Mouse (Mus musculus): ENCODE measurements around the gene Fam241b. TPM values are rescaled to one million over a fixed set of nuclear protein-coding genes. Genes with fewer than 3 reads are reported as not detected.
A peak's percentile ranks its signal among the peaks of the same experiment; 100 is the strongest.

Gene Fam241b
- polyA plus RNA-seq, 1 experiment from 2014 or later = 3.8 TPM

- Histone ChIP-seq H3K9me3 (ENCODE audit: control insufficient read depth, low read length) (no peaks in the 10 kb centered on the region), H3K4me3 (ENCODE audit: low read length) (no peak overlapping the region), H3K4me2 (replicated peaks; ENCODE audit: low read depth, low read length) (no peak overlapping the region), H3K27ac (ENCODE audit: low read depth, low read length) (no peak overlapping the region), H3K27me3 (ENCODE audit: control insufficient read depth, insufficient read depth, low read length) (peaks cover 5% of the 10 kb centered on the region), H3K4me1 (ENCODE audit: control insufficient read depth, insufficient read depth, low read length) (no peaks in the 10 kb centered on the region), H3K36me3 (ENCODE audit: control insufficient read depth, insufficient read depth, low read length) (no peaks in the 10 kb centered on the region), H3K9ac (ENCODE audit: low read depth, low read length) (no peak overlapping the region)
- WGBS = 80% methylated on average over 7 of the region's 7 CpGs
- ATAC-seq (ENCODE audit: low FRiP score, low TSS enrichment) = no peak
Observed at GRCm38 (mm10) chr10:62069398-62069797, 74.3 kb downstream of the Fam241b start.

DNA sequence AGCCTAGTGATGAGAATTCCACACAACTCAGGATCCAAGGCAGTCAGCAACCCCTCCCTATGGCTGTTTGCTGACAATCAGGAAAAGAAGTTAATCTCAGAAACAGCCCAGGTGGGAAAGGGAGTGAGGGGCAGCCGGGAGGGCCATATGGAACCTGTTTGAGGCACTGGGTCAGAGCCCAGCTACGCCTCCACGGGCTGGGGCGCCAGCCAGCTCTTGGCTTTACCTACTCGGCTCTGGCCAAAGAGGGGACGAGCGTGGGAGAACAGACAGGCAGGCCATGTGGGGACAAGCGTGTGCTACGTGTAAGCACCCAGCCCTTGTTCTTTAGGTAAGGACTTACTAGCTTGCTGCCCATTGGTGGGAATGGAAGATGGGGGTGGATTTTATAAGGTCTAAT lies 75.2 kb downstream of the Fam241b start:
- no peak for ATAC-seq (ENCODE audit: low FRiP score, low TSS enrichment)

GRCm38 (mm10) chr10:62066213-62066612 lies 77.5 kb downstream of the Fam241b start:
- H3K4me1 ChIP-seq (ENCODE audit: control insufficient read depth, insufficient read depth, low read length) = peaks cover 4% of the 10 kb centered on the region
- H3K9ac ChIP-seq (ENCODE audit: low read depth, low read length) = no peak overlapping the region
- H3K27ac ChIP-seq (ENCODE audit: low read depth, low read length) = no peak overlapping the region

More for the DNA sequence above, 75.2 kb downstream of the Fam241b start:
- no peak overlapping the region for H3K27ac ChIP-seq (ENCODE audit: low read depth, low read length)
- no peaks in the 10 kb centered on the region for H3K9me3 ChIP-seq (ENCODE audit: control insufficient read depth, low read length)
- no peak overlapping the region for H3K4me2 ChIP-seq (replicated peaks; ENCODE audit: low read depth, low read length)
- 82% methylated on average over 9 of the region's 9 CpGs for WGBS
- H3K36me3 ChIP-seq (ENCODE audit: control insufficient read depth, insufficient read depth, low read length) = no peaks in the 10 kb centered on the region
- H3K9ac ChIP-seq (ENCODE audit: low read depth, low read length) = no peak overlapping the region
- H3K4me3 ChIP-seq (ENCODE audit: low read length) = no peak overlapping the region
- H3K4me1 ChIP-seq (ENCODE audit: control insufficient read depth, insufficient read depth, low read length) = no peaks in the 10 kb centered on the region
- H3K27me3 ChIP-seq (ENCODE audit: control insufficient read depth, insufficient read depth, low read length) = peaks cover 4% of the 10 kb centered on the region; the same call in 1 of the 2 replicates

GRCm38 (mm10) chr10:62062786-62063185 lies 80.9 kb downstream of the Fam241b start:
- H3K4me3 ChIP-seq (ENCODE audit: low read length) = no peak overlapping the region
- no peak overlapping the region for H3K9ac ChIP-seq (ENCODE audit: low read depth, low read length)
- no peak for ATAC-seq (ENCODE audit: low FRiP score, low TSS enrichment)
- peaks cover 29% of the 10 kb centered on the region for H3K4me1 ChIP-seq (ENCODE audit: control insufficient read depth, insufficient read depth, low read length)
- H3K9me3 ChIP-seq (ENCODE audit: control insufficient read depth, low read length) = no peaks in the 10 kb centered on the region
- H3K27ac ChIP-seq (ENCODE audit: low read depth, low read length) = no peak overlapping the region
- H3K36me3 ChIP-seq (ENCODE audit: control insufficient read depth, insufficient read depth, low read length) = no peaks in the 10 kb centered on the region
- no peak overlapping the region for H3K4me2 ChIP-seq (replicated peaks; ENCODE audit: low read depth, low read length)
- H3K27me3 ChIP-seq (ENCODE audit: control insufficient read depth, insufficient read depth, low read length) = peaks cover 5% of the 10 kb centered on the region
- 63% methylated on average over 5 of the region's 5 CpGs for WGBS

More at GRCm38 (mm10) chr10:62066213-62066612, 77.5 kb downstream of the Fam241b start:
- H3K9me3 ChIP-seq (ENCODE audit: control insufficient read depth, low read length) = no peaks in the 10 kb centered on the region
- H3K36me3 ChIP-seq (ENCODE audit: control insufficient read depth, insufficient read depth, low read length) = no peaks in the 10 kb centered on the region
- WGBS = 70% methylated on average over 7 of the region's 7 CpGs
- no peak for ATAC-seq (ENCODE audit: low FRiP score, low TSS enrichment)
- H3K27me3 ChIP-seq (ENCODE audit: control insufficient read depth, insufficient read depth, low read length) = peaks cover 7% of the 10 kb centered on the region
- no peak overlapping the region for H3K4me3 ChIP-seq (ENCODE audit: low read length)
- H3K4me2 ChIP-seq (replicated peaks; ENCODE audit: low read depth, low read length) = no peak overlapping the region

GRCm38 (mm10) chr10:62060969-62061678 lies 82.6 kb downstream of the Fam241b start:
- peaks cover 4% of the 10 kb centered on the region; the same call in 1 of the 2 replicates for H3K27me3 ChIP-seq (ENCODE audit: control insufficient read depth, insufficient read depth, low read length)
- H3K9ac ChIP-seq (ENCODE audit: low read depth, low read length) = no peak overlapping the region
- H3K4me2 ChIP-seq (replicated peaks; ENCODE audit: low read depth, low read length) = no peak overlapping the region
- H3K27ac ChIP-seq (ENCODE audit: low read depth, low read length) = peak overlapping the region; percentile 24; the same call in 1 of the 2 replicates
- H3K36me3 ChIP-seq (ENCODE audit: control insufficient read depth, insufficient read depth, low read length) = no peaks in the 10 kb centered on the region
- 9% methylated on average over 14 of the region's 14 CpGs for WGBS
- H3K9me3 ChIP-seq (ENCODE audit: control insufficient read depth, low read length) = no peaks in the 10 kb centered on the region
- peak; percentile 58 for ATAC-seq (ENCODE audit: low FRiP score, low TSS enrichment)
- H3K4me3 ChIP-seq (ENCODE audit: low read length) = no peak overlapping the region
- peaks cover 29% of the 10 kb centered on the region for H3K4me1 ChIP-seq (ENCODE audit: control insufficient read depth, insufficient read depth, low read length)

DNA sequence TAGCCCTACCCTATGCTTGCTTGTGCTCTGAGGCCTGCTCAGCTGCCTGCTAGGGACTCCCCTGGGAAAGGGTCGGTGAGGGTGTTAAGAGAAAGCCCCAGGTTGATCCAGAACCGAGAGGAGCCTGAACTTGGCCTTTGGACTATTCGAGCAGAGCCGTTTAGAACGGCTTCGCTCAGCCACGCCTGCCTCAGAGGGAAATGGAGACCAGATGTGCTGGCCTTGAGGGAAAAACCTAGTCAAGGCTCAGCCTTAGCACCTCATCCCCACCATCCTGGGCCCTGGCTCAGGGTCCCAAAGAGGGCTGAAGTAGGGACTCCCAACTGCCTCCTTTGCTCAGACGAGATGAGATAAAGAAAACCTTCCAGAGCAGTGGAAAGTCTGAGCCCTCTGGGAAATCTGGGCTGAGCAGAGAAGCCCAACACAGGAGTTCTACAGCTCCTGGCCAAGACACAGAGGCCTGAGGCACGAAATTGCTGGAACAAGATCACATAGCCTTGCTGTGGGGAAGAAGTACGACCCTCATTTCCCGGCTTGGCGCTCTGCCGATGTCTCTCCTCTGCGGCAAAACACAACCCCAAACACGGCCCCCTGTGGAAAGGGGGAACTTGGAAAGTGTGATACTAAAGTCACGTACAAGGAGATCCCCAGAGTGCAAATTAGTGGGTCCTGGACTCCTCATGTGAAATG lies 83.4 kb downstream of the Fam241b start:
- H3K9me3 ChIP-seq (ENCODE audit: control insufficient read depth, low read length) = no peaks in the 10 kb centered on the region
- peak overlapping the region; percentile 12; the same call in 1 of the 2 replicates for H3K27ac ChIP-seq (ENCODE audit: low read depth, low read length)
- 27% methylated on average over 16 of the region's 16 CpGs for WGBS
- no peaks in the 10 kb centered on the region for H3K36me3 ChIP-seq (ENCODE audit: control insufficient read depth, insufficient read depth, low read length)
- H3K9ac ChIP-seq (ENCODE audit: low read depth, low read length) = no peak overlapping the region
- no peak overlapping the region for H3K4me3 ChIP-seq (ENCODE audit: low read length)
- no peak for ATAC-seq (ENCODE audit: low FRiP score, low TSS enrichment)
- H3K4me2 ChIP-seq (replicated peaks; ENCODE audit: low read depth, low read length) = 0 out of 2 replicates have a peak overlapping the region, but pooled peaks have one; percentile 3
- peaks cover 29% of the 10 kb centered on the region for H3K4me1 ChIP-seq (ENCODE audit: control insufficient read depth, insufficient read depth, low read length)
- peaks cover 4% of the 10 kb centered on the region; the same call in 1 of the 2 replicates for H3K27me3 ChIP-seq (ENCODE audit: control insufficient read depth, insufficient read depth, low read length)

- Histone ChIP-seq H3K36me3 (ENCODE audit: control insufficient read depth, insufficient read depth, low read length) (no peaks in the 10 kb centered on the region), H3K27ac (ENCODE audit: low read depth, low read length) (no peak overlapping the region), H3K4me3 (ENCODE audit: low read length) (no peak overlapping the region), H3K4me2 (replicated peaks; ENCODE audit: low read depth, low read length) (no peak overlapping the region), H3K27me3 (ENCODE audit: control insufficient read depth, insufficient read depth, low read length) (peaks cover 4% of the 10 kb centered on the region; the same call in 1 of the 2 replicates), H3K9me3 (ENCODE audit: control insufficient read depth, low read length) (no peaks in the 10 kb centered on the region), H3K9ac (ENCODE audit: low read depth, low read length) (no peak overlapping the region), H3K4me1 (ENCODE audit: control insufficient read depth, insufficient read depth, low read length) (peaks cover 29% of the 10 kb centered on the region)
- WGBS = 28% methylated on average over 13 of the region's 13 CpGs
- peak; percentile 38; the same call in 1 of the 2 replicates for ATAC-seq (ENCODE audit: low FRiP score, low TSS enrichment)
Observed at GRCm38 (mm10) chr10:62058508-62059375, 85.0 kb downstream of the Fam241b start.

Data from kidney, embryonic 14.5 days (tissue).